Mouse (Mus musculus): Measurements from ENCODE around the gene Gpr39.

- no peak for TF ChIP-seq POLR2A (IDR thresholded peaks at IDR 0.05; ENCODE audit: borderline replicate concordance, extremely low read depth, insufficient read depth, insufficient read length, poor library complexity, severe bottlenecking)
- TF ChIP-seq CTCF (IDR thresholded peaks at IDR 0.05; ENCODE audit: borderline replicate concordance, extremely low read depth, insufficient read depth, insufficient read length) = no peak
These were observed 14.7 kb upstream of the Gpr39 start for GRCm38 (mm10) chr1:125662058-125662457.

All from brain, embryonic 14.5 days (tissue).